Mouse (Mus musculus) megakaryocyte progenitor cell, adult 5-6 weeks (primary cell): ENCODE results near the gene Map7. TPM values are rescaled to one million over a fixed set of nuclear protein-coding genes. Genes with fewer than 3 reads are reported as not detected.

Experiments
- ATAC-seq: replicated peaks from 2 replicates; pipeline ENCODE4 v1.8.0; 2016; ENCODE audit warnings: mild to moderate bottlenecking, moderate TSS enrichment, inconsistent platforms; ENCODE audit not compliant: poor library complexity
- total RNA-seq, 2 experiments: library from RNA; stranded (forward) in 1 of 2; stranded (reverse) in 1 of 2; fragments of 157-497, 149-512 nt in 1 of 2; fragments of 200-1000 nt in 1 of 2; gene quantifications; 2 replicates each; pipeline versions ENCODE4 v1.2.3 to v1.2.4; 2015 to 2017

The Map7 gene
- total RNA-seq (2015) (11.6 and 12.5 TPM in 2 replicates), total RNA-seq (2017) (20.1 and 41.9 TPM in 2 replicates)

DNA sequence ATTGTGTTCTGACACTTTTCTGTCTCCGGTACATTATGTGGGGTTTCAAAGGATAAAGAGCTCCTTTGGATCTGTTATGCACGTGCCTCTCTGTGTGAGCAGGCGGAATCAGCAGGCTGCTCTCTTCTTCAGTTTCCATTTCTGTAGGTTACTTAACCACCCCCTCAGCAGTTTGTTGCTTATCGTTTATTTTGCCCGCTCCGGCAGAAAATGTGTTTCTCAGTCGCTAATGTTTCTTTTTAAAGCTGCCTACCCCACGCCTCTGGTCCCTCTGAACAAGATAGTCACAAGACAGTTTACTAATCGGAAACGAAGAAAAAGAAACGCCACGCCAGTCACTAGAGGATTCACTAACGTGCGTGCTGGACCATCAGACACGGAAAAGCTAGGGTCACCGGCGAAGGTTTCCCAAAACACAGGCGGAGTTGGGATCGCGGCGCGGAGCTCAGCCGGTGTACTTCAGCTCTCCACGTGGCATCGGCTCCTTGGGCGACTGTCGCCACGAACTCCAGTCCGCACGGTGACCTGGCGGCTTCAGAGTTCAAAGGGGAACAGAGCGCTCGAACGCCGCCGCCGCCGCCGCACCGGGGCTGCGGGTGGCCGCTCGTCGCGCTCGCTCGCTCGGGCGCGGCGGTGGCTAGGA lies at the start of gene Map7:
TSS of gene Map7 (plus strand) at position 342 of the 643 bp plus-strand sequence.
- peak; percentile 27 for ATAC-seq

DNA sequence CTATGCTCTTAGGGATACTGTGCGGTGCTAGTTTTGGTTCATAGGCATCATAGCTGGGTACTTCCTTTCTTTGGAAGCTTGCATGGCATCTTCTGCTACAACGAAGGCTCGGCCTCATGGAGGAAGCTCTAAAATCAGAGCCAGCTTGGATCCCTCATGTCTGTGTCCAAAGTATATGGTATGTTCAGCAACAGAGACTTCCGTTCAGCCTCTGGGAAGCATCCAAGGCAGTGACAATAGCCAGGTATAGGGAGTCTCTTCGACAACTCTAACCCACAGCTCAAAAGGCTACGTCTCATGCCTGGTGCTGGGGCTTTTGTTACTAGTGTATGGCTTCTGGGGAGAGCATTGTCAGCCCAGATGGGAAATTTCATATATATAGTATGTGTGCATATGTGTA lies 46.8 kb upstream of the Map7 start:
- ATAC-seq: no peak

DNA sequence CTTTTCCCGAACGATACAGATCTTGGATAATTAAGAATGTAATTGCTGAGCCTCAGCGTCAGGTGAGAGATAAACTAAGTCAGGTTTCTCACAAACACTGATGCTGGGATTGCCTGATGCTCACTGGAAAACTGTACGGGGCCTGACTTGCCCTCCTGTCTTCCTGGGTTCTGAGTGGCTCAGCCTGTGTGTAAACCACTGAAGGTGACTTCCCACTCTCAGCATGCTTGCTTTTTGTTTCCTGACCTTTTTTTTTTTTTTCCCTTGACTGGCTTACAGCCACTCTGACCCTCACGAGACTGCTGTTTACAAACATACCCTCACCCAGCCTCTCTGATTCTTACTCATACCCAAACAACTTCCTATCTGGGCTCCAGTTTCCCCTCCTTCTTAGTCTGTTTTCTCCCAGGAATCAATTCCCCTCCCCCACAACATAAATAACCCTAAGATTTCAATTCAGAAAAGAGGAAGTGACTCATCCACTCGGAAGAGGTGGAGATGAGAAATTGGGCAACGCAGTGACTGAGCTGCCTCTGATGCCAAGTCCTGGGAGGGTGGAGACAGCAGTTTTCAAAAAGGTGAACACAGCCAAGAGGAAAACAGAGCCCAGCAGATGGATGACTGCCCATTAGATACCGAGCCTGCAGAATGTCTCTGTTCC lies 43.9 kb upstream of the Map7 start:
- peak; percentile 94 for ATAC-seq

DNA sequence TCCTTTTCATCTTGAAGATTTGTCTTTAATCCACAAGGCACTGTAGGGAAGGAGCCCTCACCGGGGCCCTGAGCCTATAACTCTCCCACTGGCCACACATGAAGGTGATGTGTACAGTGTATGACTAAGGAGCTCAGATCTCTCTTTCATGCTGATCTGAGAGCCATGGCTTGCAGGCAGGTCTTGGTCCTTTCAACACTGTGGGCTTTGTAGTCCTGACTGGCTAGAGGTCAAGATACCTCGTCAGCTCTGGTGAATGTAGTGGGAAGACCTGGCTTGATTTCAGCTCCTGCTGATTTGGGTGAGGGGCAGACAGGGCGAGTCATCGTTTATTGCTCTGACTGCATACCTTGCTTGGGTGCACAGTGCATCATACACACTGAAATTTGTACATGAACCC lies 42.7 kb upstream of the Map7 start:
- ATAC-seq: no peak

GRCm38 (mm10) chr10:20107031-20107430 lies 41.2 kb upstream of the Map7 start:
- no peak for ATAC-seq

GRCm38 (mm10) chr10:20111508-20111907 lies 36.8 kb upstream of the Map7 start:
- ATAC-seq: no peak

DNA sequence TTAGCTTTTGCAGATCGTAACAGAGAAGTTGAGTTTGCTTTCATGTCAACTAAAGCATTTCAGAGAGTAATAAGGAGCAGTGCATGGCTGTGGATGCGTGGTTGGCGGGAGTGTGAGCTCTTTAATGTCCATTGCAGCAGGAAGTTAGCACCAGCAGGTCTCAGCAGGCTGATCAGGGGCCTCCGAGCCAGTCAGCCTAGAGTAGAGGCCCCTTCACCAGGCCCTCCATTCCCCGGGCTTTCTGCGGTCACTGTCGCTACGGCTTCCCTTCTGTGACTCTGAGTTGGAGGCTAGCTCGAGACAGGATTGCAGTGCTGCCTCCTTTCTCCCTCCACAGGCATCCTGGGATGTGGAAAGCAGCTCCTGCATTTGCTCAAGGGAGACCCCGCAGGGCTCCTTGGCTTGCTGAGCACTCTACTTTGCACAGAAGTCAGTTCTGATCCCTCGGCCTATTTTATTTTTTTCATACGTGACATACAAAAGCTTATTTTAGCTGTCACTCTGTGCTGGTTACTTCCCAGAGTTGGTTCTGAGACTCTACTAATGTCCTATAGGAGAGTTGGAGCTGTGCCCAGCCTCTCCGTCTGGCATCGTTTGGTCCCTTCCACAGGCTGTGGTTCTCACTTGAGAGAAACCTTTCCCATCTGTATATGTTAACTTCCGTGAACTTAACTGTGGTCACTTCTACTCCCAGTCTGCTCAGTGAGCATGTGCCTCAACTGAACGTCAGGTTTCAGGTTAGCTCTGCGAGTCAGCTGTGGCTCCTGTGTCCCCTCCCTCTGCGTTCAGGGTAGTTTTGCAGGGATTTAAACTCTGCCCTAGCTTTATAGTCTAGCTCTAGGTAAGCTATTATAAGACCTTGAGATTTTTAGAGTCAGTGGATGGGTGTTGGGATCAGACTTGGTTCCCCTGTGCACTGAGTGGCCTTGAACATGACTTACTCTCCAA lies 36.0 kb upstream of the Map7 start:
- no peak for ATAC-seq

GRCm38 (mm10) chr10:20119504-20120425 lies 28.5 kb upstream of the Map7 start:
- ATAC-seq: no peak

GRCm38 (mm10) chr10:20121981-20122380 lies 26.3 kb upstream of the Map7 start:
- ATAC-seq: no peak

GRCm38 (mm10) chr10:20123401-20123800 lies 24.9 kb upstream of the Map7 start:
- peak; percentile 89 for ATAC-seq

DNA sequence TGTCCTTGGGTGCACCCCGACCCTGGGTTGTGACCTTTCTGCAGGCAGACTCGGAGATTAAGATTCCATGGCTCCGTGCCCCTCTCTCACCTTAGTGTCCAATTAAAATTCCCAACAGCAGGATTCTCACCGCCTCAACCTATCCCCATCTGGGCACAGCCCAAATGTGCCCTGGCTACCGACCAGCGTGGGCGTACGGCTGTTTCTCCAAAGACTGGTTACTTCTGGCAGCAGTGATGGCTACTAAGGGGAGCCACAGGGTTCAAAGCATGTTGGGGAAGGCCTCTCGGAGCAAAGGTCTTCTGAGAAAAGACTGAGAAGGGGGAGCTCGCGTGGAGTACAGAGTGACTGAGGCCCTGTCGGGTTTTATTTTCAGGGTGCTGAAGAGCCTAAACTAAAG lies 23.7 kb upstream of the Map7 start:
- no peak for ATAC-seq

DNA sequence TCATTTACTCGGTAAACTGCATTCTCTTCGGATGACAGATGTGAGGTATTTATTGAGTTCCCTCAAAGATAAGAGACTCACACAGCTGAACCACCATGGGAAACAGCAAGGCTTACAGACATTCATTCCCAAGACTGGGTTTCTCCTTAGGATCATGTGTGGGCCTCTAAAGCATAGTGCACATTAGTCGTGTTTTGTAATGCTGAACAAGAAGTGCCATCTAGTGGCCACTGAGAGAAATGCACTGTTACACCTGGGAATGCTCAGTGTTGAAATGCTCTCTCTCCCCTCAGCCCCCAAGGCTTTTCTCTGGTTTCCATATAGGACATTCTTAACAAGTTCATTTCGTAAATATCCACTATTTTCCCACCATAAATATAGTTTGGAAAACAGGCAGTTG lies 23.0 kb upstream of the Map7 start:
- peak; percentile 83 for ATAC-seq

GRCm38 (mm10) chr10:20132933-20133652 lies 15.2 kb upstream of the Map7 start:
- no peak for ATAC-seq

- ATAC-seq: peak; percentile 89
Observed at GRCm38 (mm10) chr10:20135350-20136058, 12.8 kb upstream of the Map7 start.

DNA sequence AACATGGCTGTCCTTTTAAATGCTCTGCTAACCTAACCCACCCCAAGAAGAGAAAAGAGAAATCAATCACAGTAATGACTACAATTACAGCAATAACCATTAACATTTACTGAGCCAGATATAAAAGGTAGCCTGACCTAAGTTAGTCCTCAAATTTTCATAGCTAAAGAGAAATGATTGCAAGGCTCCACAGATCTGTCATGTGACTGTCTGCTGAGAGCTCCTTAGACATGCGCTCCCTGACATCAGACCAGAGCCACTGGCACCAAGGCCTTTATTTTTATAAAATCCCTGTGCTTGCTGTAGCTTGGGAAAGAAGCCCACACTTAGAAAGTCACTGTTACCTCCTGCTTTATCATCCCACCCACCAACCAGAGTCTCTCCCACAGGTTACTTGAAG lies 11.8 kb upstream of the Map7 start:
- ATAC-seq: no peak

DNA sequence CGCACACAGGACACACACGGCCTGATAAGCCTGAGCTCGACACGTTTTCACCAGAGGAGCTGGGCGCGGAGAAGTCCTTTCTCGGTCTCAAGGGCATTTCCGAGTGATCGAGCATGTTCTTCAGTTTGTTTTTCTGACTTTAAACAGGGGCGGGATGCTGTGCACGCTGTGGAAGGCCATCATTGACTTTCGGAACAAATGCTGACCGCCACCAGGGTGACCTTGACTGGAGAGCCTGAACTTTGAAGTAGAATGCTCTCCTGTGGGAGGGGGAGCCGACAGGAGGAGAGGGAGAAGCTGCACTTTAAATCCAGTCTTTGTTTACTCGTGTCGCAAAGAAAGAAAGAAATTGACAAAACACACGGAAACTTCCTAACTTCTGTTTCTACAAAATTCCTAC lies 6.9 kb upstream of the Map7 start:
- no peak for ATAC-seq

GRCm38 (mm10) chr10:20148773-20149120 lies 476 bp downstream of the Map7 start:
- peak; percentile 70 for ATAC-seq

DNA sequence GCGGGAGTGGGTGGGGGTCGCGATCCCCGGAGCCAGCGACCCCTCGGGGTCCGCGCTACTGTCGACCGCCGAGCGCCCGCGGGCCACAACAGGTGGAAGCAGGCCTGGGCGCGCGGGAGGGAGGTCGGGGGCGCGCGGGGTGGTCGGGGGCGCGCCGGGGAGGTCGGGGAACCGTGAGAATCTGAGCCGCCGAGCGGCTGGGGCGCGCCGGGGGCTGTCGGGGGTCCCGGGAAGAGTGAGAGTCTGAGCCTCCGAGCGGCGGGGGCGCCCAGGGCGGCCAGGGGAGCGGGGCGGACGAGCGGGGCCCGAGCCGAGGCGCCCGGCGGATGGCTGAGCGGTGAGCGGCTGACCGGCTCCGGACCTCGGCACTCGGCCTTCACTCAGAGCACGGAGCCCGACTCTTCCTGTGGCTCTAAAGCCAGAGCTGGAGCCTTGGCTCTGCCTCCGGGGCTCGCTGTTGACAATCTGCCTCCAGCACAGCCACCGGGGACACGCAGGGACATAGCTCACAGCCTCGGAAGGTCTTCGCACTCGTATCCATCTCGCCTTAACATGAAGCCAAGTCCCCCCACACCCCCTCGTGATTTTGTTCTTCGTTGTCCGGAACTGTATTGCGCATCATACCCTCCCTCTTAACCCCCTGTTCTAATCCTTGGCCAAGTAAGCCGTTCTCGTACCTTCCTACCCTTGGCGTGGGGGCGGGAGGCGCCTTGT lies 1.0 kb downstream of the Map7 start:
- peak; percentile 33 for ATAC-seq
